Mouse (Mus musculus) neural tube, embryonic 12.5 days (tissue): ENCODE results near the gene Tjp1. TPM values are rescaled to one million over a fixed set of nuclear protein-coding genes. Genes with fewer than 3 reads are reported as not detected.

Source experiments
- ATAC-seq: fragments of 200-750 bp; cut with Nextera tagmentation; 2 replicates; pipeline ENCODE4 v1.8.0; 2017; ENCODE audit warnings: low read depth, mild to moderate bottlenecking, moderate TSS enrichment, moderate library complexity; ENCODE audit not compliant: low FRiP score
- H3K27ac ChIP-seq: fragments of 300-500 bp; sonication (generic); 2 replicates; pipeline ENCODE4 v1.5.1; 2016
- H3K27me3 ChIP-seq: fragments of 300-500 bp; sonication (generic); replicated peaks from 2 replicates; pipeline ENCODE4 v1.6.1; 2016; ENCODE audit warnings: mild to moderate bottlenecking
- H3K36me3 ChIP-seq: fragments of 300-500 bp; sonication (generic); 2 replicates; pipeline ENCODE4 v1.6.1; 2016; ENCODE audit warnings: mild to moderate bottlenecking
- H3K4me1 ChIP-seq: fragments of 300-500 bp; sonication (generic); 2 replicates; pipeline ENCODE4 v1.6.1; 2016
- H3K4me2 ChIP-seq: fragments of 300-500 bp; sonication (generic); replicated peaks from 2 replicates; pipeline ENCODE4 v1.6.1; 2016; ENCODE audit warnings: mild to moderate bottlenecking
- H3K4me3 ChIP-seq: fragments of 300-500 bp; sonication (generic); 2 replicates; pipeline ENCODE4 v1.5.1; 2016
- H3K9ac ChIP-seq: fragments of 300-500 bp; sonication (generic); 2 replicates; pipeline ENCODE4 v1.6.1; 2016; ENCODE audit warnings: mild to moderate bottlenecking
- H3K9me3 ChIP-seq: fragments of 300-500 bp; sonication (generic); 2 replicates; pipeline ENCODE4 v1.6.1; 2016; ENCODE audit warnings: mild to moderate bottlenecking
- whole genome bisulfite sequencing: fragments of 180-500 bp; shearing (Covaris S2); methylation state at CpG from one replicate; pipeline ENCODE4 v1.1.7; 2016; 5-methylcytosine and 5-hydroxymethylcytosine counted together
- polyA plus RNA-seq: library from polyadenylated mRNA; unstranded; fragments of >200 nt; fragmentation: Nextera tagmentation; extraction: Ambion mirVana; gene quantifications from 2 replicates; pipeline ENCODE4 v1.2.1, GENCODE M21; 2016

The Tjp1 gene
- polyA plus RNA-seq, 1 experiment from 2014 or later = 27.4 TPM

DNA sequence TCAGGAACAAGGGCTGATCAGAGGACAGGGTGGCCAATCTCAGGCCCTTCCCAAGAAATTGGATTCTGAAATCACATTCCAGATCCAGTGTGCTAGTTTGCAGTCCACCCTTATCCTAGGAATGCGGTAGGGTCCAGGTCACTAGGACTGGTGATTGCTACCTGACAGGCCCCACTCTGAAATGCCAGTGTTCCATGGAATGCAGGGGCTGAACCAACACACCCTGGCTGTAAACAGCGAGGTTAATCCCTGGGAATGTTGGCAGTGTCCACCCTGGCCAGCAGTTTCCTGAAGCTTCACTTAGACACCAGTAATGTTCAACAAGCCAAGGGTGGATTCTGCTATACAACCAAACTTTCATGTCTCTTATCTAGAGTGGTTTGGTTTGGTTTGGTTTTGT lies 45.4 kb downstream of the Tjp1 start:
- Histone ChIP-seq H3K4me3 (no peak overlapping the region), H3K27me3 (no peaks in the 10 kb centered on the region), H3K4me1 (peaks cover 5% of the 10 kb centered on the region), H3K4me2 (no peak overlapping the region), H3K9me3 (no peaks in the 10 kb centered on the region), H3K27ac (no peak overlapping the region), H3K36me3 (no peaks in the 10 kb centered on the region), H3K9ac (no peak overlapping the region)
- no peak for ATAC-seq
- 83% methylated on average over 2 of the region's 2 CpGs for WGBS

DNA sequence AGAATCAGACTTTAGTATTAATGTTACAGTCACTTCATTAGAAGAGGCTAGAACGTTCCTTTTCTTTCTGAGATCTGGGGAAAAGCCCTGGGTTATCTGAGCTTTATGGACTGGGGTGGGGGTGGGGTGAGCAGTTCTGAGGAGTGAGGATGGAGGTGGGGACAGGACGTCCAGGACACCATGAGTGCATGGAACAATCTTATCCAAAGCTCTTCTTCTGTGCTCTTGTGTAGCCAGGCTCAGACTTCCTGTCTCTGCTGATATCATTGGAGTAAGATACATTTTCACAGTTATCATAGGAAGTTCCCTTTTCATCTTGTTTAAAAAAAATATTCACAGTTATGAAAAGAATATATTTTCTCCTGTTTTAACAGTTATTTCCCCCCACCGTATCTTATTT lies 55.5 kb downstream of the Tjp1 start:
- no peaks in the 10 kb centered on the region for H3K36me3 ChIP-seq
- H3K4me3 ChIP-seq = no peak overlapping the region
- H3K4me1 ChIP-seq = no peaks in the 10 kb centered on the region
- ATAC-seq = no peak
- no peak overlapping the region for H3K27ac ChIP-seq
- no peak overlapping the region for H3K9ac ChIP-seq
- WGBS = 82% methylated on average over 3 of the region's 3 CpGs
- no peaks in the 10 kb centered on the region for H3K27me3 ChIP-seq
- no peaks in the 10 kb centered on the region for H3K9me3 ChIP-seq
- no peak overlapping the region for H3K4me2 ChIP-seq

DNA sequence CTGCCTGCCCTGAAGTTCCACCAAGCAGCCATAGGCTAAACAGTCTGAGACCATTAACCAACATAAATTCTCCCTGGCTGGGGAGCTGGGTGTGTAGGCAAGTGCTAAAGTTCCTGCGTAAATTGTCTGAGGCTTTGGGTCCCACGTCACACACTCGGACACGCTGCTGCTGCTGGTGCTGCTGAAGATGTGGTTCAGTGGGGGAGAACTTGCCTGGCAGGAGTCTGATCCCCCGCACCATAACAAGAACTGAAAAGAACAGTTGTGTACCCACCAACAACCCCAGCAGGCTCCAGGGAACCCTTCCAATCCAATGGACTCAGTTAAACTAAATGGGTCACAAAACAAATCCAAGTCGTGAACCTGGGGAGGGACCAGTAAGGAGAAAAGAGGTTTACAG lies 56.2 kb downstream of the Tjp1 start:
- WGBS = 82% methylated on average over 6 of the region's 6 CpGs
- no peaks in the 10 kb centered on the region for H3K9me3 ChIP-seq
- H3K27ac ChIP-seq = no peak overlapping the region
- H3K4me1 ChIP-seq = no peaks in the 10 kb centered on the region
- H3K36me3 ChIP-seq = no peaks in the 10 kb centered on the region
- no peak overlapping the region for H3K4me3 ChIP-seq
- no peak for ATAC-seq
- no peak overlapping the region for H3K9ac ChIP-seq
- no peaks in the 10 kb centered on the region for H3K27me3 ChIP-seq
- no peak overlapping the region for H3K4me2 ChIP-seq

- no peaks in the 10 kb centered on the region for H3K36me3 ChIP-seq
- H3K27me3 ChIP-seq = no peaks in the 10 kb centered on the region
- H3K27ac ChIP-seq = no peak overlapping the region
Measured at GRCm38 (mm10) chr7:65470214-65470613, 57.4 kb downstream of the Tjp1 start.

DNA sequence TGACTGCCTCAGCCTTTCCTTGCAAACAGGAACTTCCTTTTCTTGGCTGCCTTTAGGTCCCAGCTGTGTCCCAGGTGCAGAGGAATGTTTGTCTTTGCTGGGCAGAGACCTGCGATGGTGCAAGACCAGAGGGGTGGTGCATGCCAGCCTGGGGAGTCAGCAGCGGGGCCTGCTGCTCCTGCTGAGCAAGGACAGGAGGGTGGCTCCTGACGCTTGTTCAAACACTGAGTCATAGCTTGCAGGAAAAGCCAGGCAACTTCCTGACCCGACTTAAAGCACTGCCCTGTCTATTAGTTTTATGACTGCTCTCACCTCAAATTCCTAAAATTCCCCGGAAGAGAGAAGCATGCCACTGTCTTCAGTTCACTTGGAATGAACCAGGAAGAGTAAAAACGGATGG lies 57.9 kb downstream of the Tjp1 start:
- H3K9me3 ChIP-seq = no peaks in the 10 kb centered on the region
- H3K4me2 ChIP-seq = no peak overlapping the region
- WGBS = 16% methylated on average over 6 of the region's 6 CpGs
- H3K36me3 ChIP-seq = no peaks in the 10 kb centered on the region
- H3K27ac ChIP-seq = no peak overlapping the region
- H3K27me3 ChIP-seq = no peaks in the 10 kb centered on the region
- no peaks in the 10 kb centered on the region for H3K4me1 ChIP-seq
- no peak overlapping the region for H3K4me3 ChIP-seq
- H3K9ac ChIP-seq = no peak overlapping the region
- no peak for ATAC-seq

More at GRCm38 (mm10) chr7:65470214-65470613, 57.4 kb downstream of the Tjp1 start:
- no peaks in the 10 kb centered on the region for H3K9me3 ChIP-seq
- H3K4me1 ChIP-seq = no peaks in the 10 kb centered on the region
- H3K4me2 ChIP-seq = no peak overlapping the region
- ATAC-seq = no peak
- H3K9ac ChIP-seq = no peak overlapping the region
- no peak overlapping the region for H3K4me3 ChIP-seq
- 33% methylated on average over 8 of the region's 8 CpGs for WGBS

DNA sequence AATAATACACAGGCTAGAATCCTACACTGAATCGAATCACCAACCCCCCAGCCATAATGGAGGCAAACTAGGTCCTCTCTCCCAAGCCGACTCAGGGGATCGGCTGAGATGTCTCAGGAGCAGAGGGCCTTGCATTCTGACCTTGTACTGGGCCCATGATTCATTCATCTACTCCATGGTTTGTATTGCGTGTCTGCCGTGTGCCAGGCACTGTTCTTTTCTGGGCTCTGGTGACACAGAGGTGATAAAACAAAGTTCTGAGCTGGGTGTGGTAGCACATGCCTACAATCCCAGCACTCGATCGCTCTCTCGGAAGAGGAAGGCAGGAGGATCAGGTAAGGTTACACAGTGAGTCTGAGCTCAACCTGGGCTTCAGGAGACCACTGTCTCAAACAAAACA lies 59.4 kb downstream of the Tjp1 start:
- Histone ChIP-seq H3K9ac (no peak overlapping the region), H3K27ac (no peak overlapping the region), H3K27me3 (no peaks in the 10 kb centered on the region), H3K4me2 (no peak overlapping the region), H3K4me3 (no peak overlapping the region), H3K9me3 (no peaks in the 10 kb centered on the region), H3K4me1 (no peaks in the 10 kb centered on the region), H3K36me3 (no peaks in the 10 kb centered on the region)
- 89% methylated on average over 8 of the region's 8 CpGs for WGBS
- ATAC-seq = no peak

DNA sequence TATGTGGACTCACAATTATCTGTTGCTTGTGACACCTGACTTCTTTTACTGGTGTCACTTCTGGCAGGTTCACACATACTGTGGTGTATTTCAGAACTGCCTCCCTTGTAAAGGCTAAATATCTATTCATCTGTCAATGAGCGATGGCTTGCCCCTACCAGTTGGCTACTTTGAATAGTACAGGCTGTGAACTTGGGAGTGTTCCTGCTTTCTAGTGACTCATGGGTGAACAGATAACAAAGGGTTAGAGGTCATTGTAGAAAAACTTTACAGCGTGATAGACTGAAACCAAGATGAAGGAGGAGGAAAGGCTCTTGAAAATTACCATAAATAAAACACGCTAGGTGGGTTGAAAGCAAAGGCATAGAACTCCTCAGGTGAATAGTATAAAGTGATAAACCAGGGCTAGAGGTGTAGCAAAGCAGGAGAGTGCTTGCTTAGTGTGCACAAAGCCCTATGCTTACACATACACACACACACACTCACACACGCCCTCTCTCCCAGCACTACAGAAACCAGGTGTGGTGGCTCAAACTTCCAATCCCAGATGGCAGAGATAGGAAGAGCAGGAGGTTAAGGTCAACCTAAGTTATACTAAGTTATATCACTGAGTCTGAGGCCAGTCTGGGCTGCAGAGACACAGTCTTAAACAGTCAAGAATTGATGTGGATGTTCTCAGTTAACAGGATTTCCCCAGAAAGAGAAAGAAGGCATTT lies 60.1 kb downstream of the Tjp1 start:
- 82% methylated on average over 4 of the region's 4 CpGs for WGBS
- no peaks in the 10 kb centered on the region for H3K27me3 ChIP-seq
- no peak overlapping the region for H3K9ac ChIP-seq
- no peak overlapping the region for H3K4me2 ChIP-seq
- no peaks in the 10 kb centered on the region for H3K4me1 ChIP-seq
- no peaks in the 10 kb centered on the region for H3K9me3 ChIP-seq
- ATAC-seq = no peak
- no peaks in the 10 kb centered on the region for H3K36me3 ChIP-seq
- H3K4me3 ChIP-seq = no peak overlapping the region
- no peak overlapping the region for H3K27ac ChIP-seq

- no peaks in the 10 kb centered on the region for H3K4me1 ChIP-seq
- H3K4me3 ChIP-seq = no peak overlapping the region
- H3K27ac ChIP-seq = no peak overlapping the region
- no peaks in the 10 kb centered on the region for H3K36me3 ChIP-seq
- H3K27me3 ChIP-seq = no peaks in the 10 kb centered on the region
- no peak overlapping the region for H3K4me2 ChIP-seq
- no peak overlapping the region for H3K9ac ChIP-seq
- no peaks in the 10 kb centered on the region for H3K9me3 ChIP-seq
- ATAC-seq = no peak
- WGBS = 40% methylated on average over 11 of the region's 11 CpGs
Measured at GRCm38 (mm10) chr7:65466137-65466536, 61.4 kb downstream of the Tjp1 start.

GRCm38 (mm10) chr7:65464518-65465037 lies 63.0 kb downstream of the Tjp1 start:
- Histone ChIP-seq H3K36me3 (no peaks in the 10 kb centered on the region), H3K4me2 (no peak overlapping the region), H3K27ac (no peak overlapping the region), H3K9ac (no peak overlapping the region), H3K27me3 (no peaks in the 10 kb centered on the region), H3K4me3 (no peak overlapping the region), H3K4me1 (no peaks in the 10 kb centered on the region), H3K9me3 (no peaks in the 10 kb centered on the region)
- no peak for ATAC-seq
- WGBS = 88% methylated on average over 3 of the region's 3 CpGs

GRCm38 (mm10) chr7:65463438-65463837 lies 64.1 kb downstream of the Tjp1 start:
- Histone ChIP-seq H3K4me2 (no peak overlapping the region), H3K36me3 (no peaks in the 10 kb centered on the region), H3K9ac (no peak overlapping the region), H3K9me3 (no peaks in the 10 kb centered on the region), H3K27ac (no peak overlapping the region), H3K4me3 (no peak overlapping the region), H3K27me3 (no peaks in the 10 kb centered on the region), H3K4me1 (no peaks in the 10 kb centered on the region)
- WGBS = 84% methylated on average over 4 of the region's 4 CpGs
- no peak for ATAC-seq

- H3K27me3 ChIP-seq = no peaks in the 10 kb centered on the region
- no peaks in the 10 kb centered on the region for H3K4me1 ChIP-seq
- no peak overlapping the region for H3K4me2 ChIP-seq
- H3K27ac ChIP-seq = no peak overlapping the region
- 89% methylated on average over 1 of the region's 1 CpGs for WGBS
- H3K36me3 ChIP-seq = no peaks in the 10 kb centered on the region
- no peak for ATAC-seq
- no peak overlapping the region for H3K4me3 ChIP-seq
- H3K9ac ChIP-seq = no peak overlapping the region
- H3K9me3 ChIP-seq = no peaks in the 10 kb centered on the region
Measured at GRCm38 (mm10) chr7:65461412-65461811, 66.2 kb downstream of the Tjp1 start.

DNA sequence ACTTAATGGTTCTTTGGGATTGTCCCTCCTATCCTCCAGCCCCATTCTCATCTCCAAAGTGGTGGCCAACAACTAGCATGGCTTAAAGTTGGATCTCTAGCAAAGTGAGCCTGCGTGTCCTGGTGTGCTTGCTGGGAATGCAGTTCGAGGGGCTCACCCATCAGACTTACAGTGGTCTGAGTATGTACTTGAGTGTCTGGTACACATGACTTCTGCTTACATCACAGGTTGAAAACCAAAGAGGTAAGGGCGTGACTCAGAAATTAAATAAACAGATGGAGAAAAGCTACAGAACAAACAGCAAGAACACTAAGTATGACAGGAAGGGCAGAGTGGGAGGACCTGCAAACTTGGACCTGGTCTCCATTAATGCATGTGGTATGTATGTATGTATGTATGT lies 67.4 kb downstream of the Tjp1 start:
- no peak for ATAC-seq
- Histone ChIP-seq H3K4me3 (no peak overlapping the region), H3K9me3 (no peaks in the 10 kb centered on the region), H3K36me3 (no peaks in the 10 kb centered on the region), H3K27me3 (no peaks in the 10 kb centered on the region), H3K27ac (no peak overlapping the region), H3K4me1 (no peaks in the 10 kb centered on the region), H3K9ac (no peak overlapping the region), H3K4me2 (no peak overlapping the region)
- WGBS = 85% methylated on average over 3 of the region's 3 CpGs

- 81% methylated on average over 2 of the region's 2 CpGs for WGBS
- no peak overlapping the region for H3K9ac ChIP-seq
Measured at GRCm38 (mm10) chr7:65456031-65456430, 71.5 kb downstream of the Tjp1 start.

More at GRCm38 (mm10) chr7:65456031-65456430, 71.5 kb downstream of the Tjp1 start:
- ATAC-seq = no peak
- H3K4me3 ChIP-seq = no peak overlapping the region
- H3K36me3 ChIP-seq = no peaks in the 10 kb centered on the region
- H3K27me3 ChIP-seq = no peaks in the 10 kb centered on the region
- H3K27ac ChIP-seq = no peak overlapping the region
- no peak overlapping the region for H3K4me2 ChIP-seq
- no peaks in the 10 kb centered on the region for H3K9me3 ChIP-seq
- peaks cover 6% of the 10 kb centered on the region for H3K4me1 ChIP-seq
